Mouse (Mus musculus): Measurements from ENCODE around the gene Cdkal1. TPM values are rescaled to one million over a fixed set of nuclear protein-coding genes. Genes with fewer than 3 reads are reported as not detected.

Gene Cdkal1
- polyA plus RNA-seq, 2 experiments, result 2.0 to 7.7 TPM

DNA sequence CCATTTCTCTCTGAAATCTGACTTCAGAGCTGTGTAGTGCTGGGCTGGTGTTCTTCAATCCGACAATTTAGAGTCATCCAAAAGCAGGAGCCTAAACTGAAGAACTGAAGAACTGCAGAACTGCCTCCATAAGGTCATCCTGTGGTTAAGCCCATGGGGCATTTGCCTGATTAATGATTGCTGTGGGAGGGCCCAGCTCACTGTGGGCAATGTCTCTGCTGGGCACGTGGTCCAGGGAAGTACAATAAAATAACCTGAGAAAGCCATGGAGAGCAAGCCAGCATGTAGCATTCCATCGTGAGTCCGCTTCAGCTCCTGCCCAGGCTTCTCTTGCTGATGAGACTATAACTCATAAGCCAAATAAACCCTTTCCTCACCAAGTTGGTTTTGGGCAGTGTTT is 202.1 kb downstream of the Cdkal1 start:
- H3K4me3 ChIP-seq (ENCODE audit: insufficient read depth in 1 of 2, low read depth in 2 of 2, low read length in 2 of 2), result no peak overlapping the region
- no peaks in the 10 kb centered on the region for H3K27me3 ChIP-seq (ENCODE audit: control insufficient read depth, insufficient read depth, low read length)
- H3K9me3 ChIP-seq (ENCODE audit: control insufficient read depth, low read length), result no peaks in the 10 kb centered on the region
- H3K36me3 ChIP-seq (replicated peaks; ENCODE audit: control insufficient read depth, insufficient read depth, low read depth), result no peaks in the 10 kb centered on the region
- WGBS (ENCODE audit: insufficient replicate concordance), result 68% methylated on average over 4 of the region's 4 CpGs
- no peak for DNase-seq (ENCODE audit: low read depth in 3 of 3, low spot score in 3 of 3)
- H3K4me2 ChIP-seq (ENCODE audit: low read depth), result no peak overlapping the region
- ATAC-seq (ENCODE audit: insufficient read depth), result no peak
- no peak overlapping the region for H3K9ac ChIP-seq (replicated peaks)
- TF ChIP-seq EP300 (IDR thresholded peaks at IDR 0.05; ENCODE audit: low read depth), result no peak
- no peak for TF ChIP-seq CTCF (IDR thresholded peaks at IDR 0.05; ENCODE audit: low read depth)
- H3K27ac ChIP-seq, result no peak overlapping the region
- H3K4me1 ChIP-seq (replicated peaks; ENCODE audit: control insufficient read depth in 2 of 2, insufficient read depth in 2 of 2, low read length in 1 of 2), result no peaks in the 10 kb centered on the region; a peak in 1 of 4 replicates

DNA sequence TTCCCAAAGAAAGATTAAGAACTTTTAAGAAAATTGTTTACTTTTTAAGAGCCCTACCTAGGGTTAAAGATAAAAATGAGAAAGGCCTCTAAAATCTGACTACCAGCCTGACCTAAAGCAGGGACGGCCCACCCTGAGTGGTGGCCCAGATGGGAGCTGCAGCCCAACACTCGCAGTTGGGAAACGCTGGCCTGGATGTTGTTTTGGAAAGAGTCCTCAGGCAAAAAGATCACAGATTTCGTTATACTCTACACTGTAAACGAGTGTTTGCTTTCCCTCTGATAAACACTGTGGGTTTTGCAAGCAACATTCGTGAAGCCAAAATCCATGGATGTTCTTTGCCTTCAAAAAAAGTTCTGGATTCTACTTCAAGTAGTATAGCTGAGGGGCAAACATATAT is 202.7 kb downstream of the Cdkal1 start:
- DNase-seq (ENCODE audit: low read depth in 3 of 3, low spot score in 3 of 3), result no peak
- Histone ChIP-seq H3K4me1 (replicated peaks; ENCODE audit: control insufficient read depth in 2 of 2, insufficient read depth in 2 of 2, low read length in 1 of 2) (no peaks in the 10 kb centered on the region; a peak in 1 of 4 replicates), H3K27me3 (ENCODE audit: control insufficient read depth, insufficient read depth, low read length) (no peaks in the 10 kb centered on the region), H3K36me3 (replicated peaks; ENCODE audit: control insufficient read depth, insufficient read depth, low read depth) (no peaks in the 10 kb centered on the region), H3K4me3 (ENCODE audit: insufficient read depth in 1 of 2, low read depth in 2 of 2, low read length in 2 of 2) (no peak overlapping the region), H3K27ac (no peak overlapping the region), H3K9ac (replicated peaks) (no peak overlapping the region), H3K9me3 (ENCODE audit: control insufficient read depth, low read length) (no peaks in the 10 kb centered on the region), H3K4me2 (ENCODE audit: low read depth) (no peak overlapping the region)
- ATAC-seq (ENCODE audit: insufficient read depth), result no peak
- WGBS (ENCODE audit: insufficient replicate concordance), result 67% methylated on average over 6 of the region's 6 CpGs
- TF ChIP-seq EP300 (IDR thresholded peaks at IDR 0.05; ENCODE audit: low read depth) (no peak), CTCF (IDR thresholded peaks at IDR 0.05; ENCODE audit: low read depth) (no peak)

DNA sequence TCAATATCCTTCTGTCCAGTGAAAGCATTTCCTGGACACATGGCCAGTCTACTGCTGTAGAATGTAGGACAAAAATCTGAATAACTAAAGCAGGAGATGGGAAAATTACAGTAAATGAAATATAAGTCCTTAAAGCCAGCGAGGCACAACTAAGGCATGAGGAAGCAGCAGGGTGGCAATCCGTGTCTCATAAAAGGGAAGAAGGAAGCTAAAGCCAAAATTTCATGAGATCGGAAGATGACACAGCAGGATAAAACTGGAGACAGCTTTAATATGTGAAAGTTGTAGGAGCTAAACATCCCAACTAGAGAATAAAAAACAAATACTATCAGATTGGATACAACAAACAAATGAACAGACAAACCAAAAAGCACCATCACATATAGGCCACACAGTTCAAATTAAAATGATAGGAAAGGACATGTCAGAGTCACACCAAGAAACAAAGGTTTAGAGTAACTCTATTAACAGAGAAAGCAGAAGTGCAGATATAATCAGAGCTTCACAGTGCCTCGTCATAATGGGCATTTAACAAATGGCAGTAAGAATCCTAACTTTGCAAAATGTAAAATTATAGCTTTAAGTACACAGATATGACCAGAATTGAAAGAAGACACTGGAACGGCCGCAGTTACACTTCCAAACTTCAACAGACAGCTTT is 204.8 kb downstream of the Cdkal1 start:
- WGBS (ENCODE audit: insufficient replicate concordance), result 43% methylated on average over 6 of the region's 6 CpGs
- Histone ChIP-seq H3K27ac (no peak overlapping the region), H3K4me3 (ENCODE audit: insufficient read depth in 1 of 2, low read depth in 2 of 2, low read length in 2 of 2) (no peak overlapping the region), H3K9me3 (ENCODE audit: control insufficient read depth, low read length) (no peaks in the 10 kb centered on the region), H3K9ac (replicated peaks) (no peak overlapping the region), H3K4me2 (ENCODE audit: low read depth) (no peak overlapping the region), H3K4me1 (replicated peaks; ENCODE audit: control insufficient read depth in 2 of 2, insufficient read depth in 2 of 2, low read length in 1 of 2) (no peaks in the 10 kb centered on the region; a peak in 1 of 4 replicates), H3K27me3 (ENCODE audit: control insufficient read depth, insufficient read depth, low read length) (no peaks in the 10 kb centered on the region), H3K36me3 (replicated peaks; ENCODE audit: control insufficient read depth, insufficient read depth, low read depth) (no peaks in the 10 kb centered on the region)
- TF ChIP-seq EP300 (IDR thresholded peaks at IDR 0.05; ENCODE audit: low read depth) (no peak), CTCF (IDR thresholded peaks at IDR 0.05; ENCODE audit: low read depth) (no peak)
- DNase-seq (ENCODE audit: low read depth in 3 of 3, low spot score in 3 of 3) (no peak), ATAC-seq (ENCODE audit: insufficient read depth) (no peak)

DNA sequence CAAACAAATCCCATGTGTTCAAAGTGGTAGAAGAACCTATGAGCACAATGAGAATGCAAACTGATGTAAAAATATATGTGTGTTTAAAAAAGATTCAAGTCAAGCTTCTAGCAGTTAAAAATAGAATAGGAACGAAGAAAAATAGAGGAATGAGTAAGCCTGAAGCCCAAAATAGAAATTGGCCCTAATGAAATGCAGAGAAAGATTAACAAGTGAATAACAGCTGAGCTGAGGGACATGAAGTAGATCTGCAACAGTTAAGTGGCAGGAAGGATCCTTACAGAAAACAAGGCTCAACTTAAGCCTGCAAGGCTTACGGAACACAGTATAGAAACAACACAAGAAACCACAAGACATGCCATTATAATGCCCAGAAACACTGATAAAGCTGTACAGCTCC is 205.9 kb downstream of the Cdkal1 start:
- ATAC-seq (ENCODE audit: insufficient read depth) (no peak), DNase-seq (ENCODE audit: low read depth in 3 of 3, low spot score in 3 of 3) (no peak)
- Histone ChIP-seq H3K27me3 (ENCODE audit: control insufficient read depth, insufficient read depth, low read length) (no peaks in the 10 kb centered on the region), H3K9ac (replicated peaks) (no peak overlapping the region), H3K36me3 (replicated peaks; ENCODE audit: control insufficient read depth, insufficient read depth, low read depth) (no peaks in the 10 kb centered on the region), H3K4me2 (ENCODE audit: low read depth) (no peak overlapping the region), H3K4me3 (ENCODE audit: insufficient read depth in 1 of 2, low read depth in 2 of 2, low read length in 2 of 2) (no peak overlapping the region), H3K9me3 (ENCODE audit: control insufficient read depth, low read length) (no peaks in the 10 kb centered on the region), H3K27ac (no peak overlapping the region), H3K4me1 (replicated peaks; ENCODE audit: control insufficient read depth in 2 of 2, insufficient read depth in 2 of 2, low read length in 1 of 2) (no peaks in the 10 kb centered on the region; a peak in 1 of 4 replicates)
- TF ChIP-seq CTCF (IDR thresholded peaks at IDR 0.05; ENCODE audit: low read depth), result no peak
- no peak for TF ChIP-seq EP300 (IDR thresholded peaks at IDR 0.05; ENCODE audit: low read depth)
- WGBS (ENCODE audit: insufficient replicate concordance), result 42% methylated on average over 2 of the region's 2 CpGs

DNA sequence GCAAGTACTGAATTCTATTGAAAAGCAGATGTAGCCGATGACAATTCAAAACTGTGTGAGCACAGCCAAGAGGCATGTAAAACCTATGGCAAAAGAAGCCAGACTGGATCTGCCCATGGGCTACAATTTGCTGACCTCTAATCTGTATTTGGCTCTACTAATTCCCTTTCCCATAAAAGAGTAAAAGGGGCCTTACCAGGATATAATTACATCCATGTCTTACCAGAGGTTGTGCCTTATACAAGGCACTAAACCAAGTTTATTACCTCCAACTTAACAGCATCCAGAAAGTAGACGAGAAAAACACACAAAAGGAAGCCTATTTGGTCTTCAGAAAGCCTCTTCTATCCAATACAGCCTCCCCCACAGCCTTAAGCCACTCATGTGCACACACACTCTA is 213.2 kb downstream of the Cdkal1 start:
- ATAC-seq (ENCODE audit: insufficient read depth) (no peak), DNase-seq (ENCODE audit: low read depth in 3 of 3, low spot score in 3 of 3) (no peak)
- WGBS (ENCODE audit: insufficient replicate concordance), result 56% methylated on average over 2 of the region's 2 CpGs
- Histone ChIP-seq H3K4me2 (ENCODE audit: low read depth) (no peak overlapping the region), H3K9ac (replicated peaks) (no peak overlapping the region), H3K27me3 (ENCODE audit: control insufficient read depth, insufficient read depth, low read length) (no peaks in the 10 kb centered on the region), H3K9me3 (ENCODE audit: control insufficient read depth, low read length) (no peaks in the 10 kb centered on the region), H3K36me3 (replicated peaks; ENCODE audit: control insufficient read depth, insufficient read depth, low read depth) (no peaks in the 10 kb centered on the region), H3K27ac (no peak overlapping the region), H3K4me3 (ENCODE audit: insufficient read depth in 1 of 2, low read depth in 2 of 2, low read length in 2 of 2) (no peak overlapping the region), H3K4me1 (replicated peaks; ENCODE audit: control insufficient read depth in 2 of 2, insufficient read depth in 2 of 2, low read length in 1 of 2) (peaks cover 0 to 5% of the 10 kb centered on the region in 2 experiments; a peak in 2 of 4 replicates)
- no peak for TF ChIP-seq CTCF (IDR thresholded peaks at IDR 0.05; ENCODE audit: low read depth)
- no peak for TF ChIP-seq EP300 (IDR thresholded peaks at IDR 0.05; ENCODE audit: low read depth)

Data from liver, embryonic 14.5 days (tissue).